Mouse (Mus musculus) heart, embryonic 10.5 days (tissue): Measurements from ENCODE around the gene Gm44805. TPM values are rescaled to one million over a fixed set of nuclear protein-coding genes. Genes with fewer than 3 reads are reported as not detected.
A peak's percentile ranks its signal among the peaks of the same experiment; 100 is the strongest.

Experiments used
- DNase-seq: peaks from one replicate; pipeline ENCODE4 v3.0.0-alpha.2; 2017; ENCODE audit warnings: low spot score
- H3K27ac ChIP-seq: fragments of 300-500 bp; sonication (generic); 2 replicates; pipeline ENCODE4 v1.5.1; 2016; ENCODE audit warnings: mild to moderate bottlenecking
- H3K27me3 ChIP-seq: fragments of 300-500 bp; sonication (generic); 2 replicates; pipeline ENCODE4 v1.6.1; 2016; ENCODE audit warnings: mild to moderate bottlenecking; ENCODE audit not compliant: poor library complexity, insufficient read depth, severe bottlenecking
- H3K36me3 ChIP-seq: fragments of 300-500 bp; sonication (generic); 2 replicates; pipeline ENCODE4 v1.6.1; 2016; ENCODE audit warnings: mild to moderate bottlenecking, moderate library complexity
- H3K4me1 ChIP-seq: fragments of 300-500 bp; sonication (generic); 2 replicates; pipeline ENCODE4 v1.6.1; 2016; ENCODE audit warnings: mild to moderate bottlenecking
- H3K4me3 ChIP-seq: fragments of 300-500 bp; sonication (generic); 2 replicates; pipeline ENCODE4 v1.5.1; 2016; ENCODE audit warnings: mild to moderate bottlenecking, moderate library complexity
- H3K9me3 ChIP-seq: fragments of 300-500 bp; sonication (generic); 2 replicates; pipeline ENCODE4 v1.6.1; 2016; ENCODE audit warnings: mild to moderate bottlenecking, moderate library complexity
- WGBS: fragments of 180-500 bp; shearing (Covaris S2); methylation state at CpG from one replicate; pipeline ENCODE4 v1.1.7; 2016; 5-methylcytosine and 5-hydroxymethylcytosine counted together
- polyA plus RNA-seq: library from polyadenylated mRNA; unstranded; fragments of >200 nt; fragmentation: Nextera tagmentation; extraction: Ambion mirVana; gene quantifications from 2 replicates; pipeline ENCODE4 v1.2.1, GENCODE M21; 2016

The Gm44805 gene
- 0.46 TPM in 1 of 2 replicates, not detected in the other for polyA plus RNA-seq

- peak within 1 kb of the TSS; percentile 33; the same call in 1 of the 2 replicates for H3K27ac ChIP-seq
- DNase-seq, result no peak
- no peaks in the 10 kb centered on the region for H3K27me3 ChIP-seq
- peaks cover 10% of the 10 kb centered on the region for H3K4me1 ChIP-seq
- 49% methylated on average over 8 of the region's 8 CpGs for WGBS
- H3K9me3 ChIP-seq, result no peaks in the 10 kb centered on the region
- no peak within 1 kb of the TSS for H3K4me3 ChIP-seq
- no peaks in the 10 kb centered on the region for H3K36me3 ChIP-seq
Measured at GRCm38 (mm10) chr7:19681202-19681694, at the start of gene Gm44805, which contains the start of gene Apoc4. TSS of gene Gm44805 (minus strand) at chr7:19681423. TSS of gene Apoc4 (minus strand) at chr7:19681479.

GRCm38 (mm10) chr7:19726541-19726940 is 45.3 kb upstream of the Gm44805 start:
- WGBS, result 77% methylated on average over 4 of the region's 4 CpGs
- no peak overlapping the region for H3K27ac ChIP-seq
- H3K36me3 ChIP-seq, result peaks cover 98% of the 10 kb centered on the region
- DNase-seq, result no peak
- no peak overlapping the region for H3K4me3 ChIP-seq
- no peaks in the 10 kb centered on the region for H3K9me3 ChIP-seq
- H3K4me1 ChIP-seq, result peaks cover 8% of the 10 kb centered on the region; the same call in 1 of the 2 replicates
- no peaks in the 10 kb centered on the region for H3K27me3 ChIP-seq

- H3K27me3 ChIP-seq, result no peaks in the 10 kb centered on the region
- no peak overlapping the region for H3K4me3 ChIP-seq
- H3K9me3 ChIP-seq, result peaks cover 10% of the 10 kb centered on the region
- DNase-seq, result no peak
- H3K27ac ChIP-seq, result no peak overlapping the region; the same call in 1 of the 2 replicates
- H3K36me3 ChIP-seq, result peaks cover 98% of the 10 kb centered on the region
- peaks cover 8% of the 10 kb centered on the region; the same call in 1 of the 2 replicates for H3K4me1 ChIP-seq
- WGBS, result 95% methylated on average over 12 of the region's 12 CpGs
Measured at GRCm38 (mm10) chr7:19724167-19724566, 42.9 kb upstream of the Gm44805 start.

GRCm38 (mm10) chr7:19722754-19723195 is 41.6 kb upstream of the Gm44805 start:
- Histone ChIP-seq H3K27me3 (no peaks in the 10 kb centered on the region), H3K9me3 (peaks cover 10% of the 10 kb centered on the region), H3K27ac (peak overlapping the region; percentile 56; the same call in 1 of the 2 replicates), H3K4me1 (peaks cover 8% of the 10 kb centered on the region; the same call in 1 of the 2 replicates), H3K4me3 (no peak overlapping the region), H3K36me3 (peaks cover 92% of the 10 kb centered on the region)
- 72% methylated on average over 6 of the region's 6 CpGs for WGBS
- peak; percentile 72 for DNase-seq

GRCm38 (mm10) chr7:19719200-19719599 is 38.0 kb upstream of the Gm44805 start:
- Histone ChIP-seq H3K4me3 (no peak overlapping the region), H3K9me3 (peaks cover 10% of the 10 kb centered on the region), H3K27ac (no peak overlapping the region), H3K27me3 (no peaks in the 10 kb centered on the region), H3K36me3 (peaks cover 68% of the 10 kb centered on the region), H3K4me1 (peaks cover 18% of the 10 kb centered on the region)
- no peak for DNase-seq
- 93% methylated on average over 4 of the region's 4 CpGs for WGBS

GRCm38 (mm10) chr7:19718297-19718952 is 37.2 kb upstream of the Gm44805 start:
- DNase-seq, result no peak
- Histone ChIP-seq H3K27ac (no peak overlapping the region), H3K4me3 (no peak overlapping the region), H3K4me1 (peaks cover 21% of the 10 kb centered on the region), H3K9me3 (peaks cover 10% of the 10 kb centered on the region), H3K27me3 (no peaks in the 10 kb centered on the region), H3K36me3 (peaks cover 65% of the 10 kb centered on the region)
- WGBS, result 91% methylated on average over 5 of the region's 5 CpGs

GRCm38 (mm10) chr7:19717346-19717745 is 36.1 kb upstream of the Gm44805 start:
- no peak overlapping the region for H3K4me3 ChIP-seq
- no peak for DNase-seq
- no peak overlapping the region for H3K27ac ChIP-seq
- H3K27me3 ChIP-seq, result no peaks in the 10 kb centered on the region
- peaks cover 64% of the 10 kb centered on the region for H3K36me3 ChIP-seq
- 88% methylated on average over 4 of the region's 4 CpGs for WGBS
- peaks cover 10% of the 10 kb centered on the region for H3K9me3 ChIP-seq
- H3K4me1 ChIP-seq, result peaks cover 21% of the 10 kb centered on the region

- peaks cover 21% of the 10 kb centered on the region for H3K4me1 ChIP-seq
- peaks cover 10% of the 10 kb centered on the region for H3K9me3 ChIP-seq
- no peaks in the 10 kb centered on the region for H3K27me3 ChIP-seq
- H3K36me3 ChIP-seq, result peaks cover 66% of the 10 kb centered on the region
- H3K27ac ChIP-seq, result peak overlapping the region; percentile 79
- DNase-seq, result no peak
- 74% methylated on average over 2 of the region's 2 CpGs for WGBS
- H3K4me3 ChIP-seq, result peak overlapping the region; percentile 100
Measured at GRCm38 (mm10) chr7:19716822-19717221, 35.6 kb upstream of the Gm44805 start.

GRCm38 (mm10) chr7:19716055-19716682 is 34.9 kb upstream of the Gm44805 start:
- Histone ChIP-seq H3K4me1 (peaks cover 21% of the 10 kb centered on the region), H3K9me3 (peaks cover 8% of the 10 kb centered on the region), H3K36me3 (peaks cover 66% of the 10 kb centered on the region), H3K4me3 (peak overlapping the region; percentile 100), H3K27me3 (no peaks in the 10 kb centered on the region), H3K27ac (peak overlapping the region; percentile 79)
- no peak for DNase-seq
- WGBS, result 6% methylated on average over 18 of the region's 18 CpGs

- 0 out of 2 replicates have a peak, but pooled peaks cover under 1% of the 10 kb centered on the region for H3K9me3 ChIP-seq
- peak within 1 kb of the TSS; percentile 96 for H3K27ac ChIP-seq
- peaks cover 21% of the 10 kb centered on the region for H3K4me1 ChIP-seq
- no peaks in the 10 kb centered on the region for H3K27me3 ChIP-seq
- WGBS, result under 1% methylated on average over 59 of the region's 59 CpGs
- peak within 1 kb of the TSS; percentile 100 for H3K4me3 ChIP-seq
- peak; percentile 100 for DNase-seq
- peaks cover 66% of the 10 kb centered on the region for H3K36me3 ChIP-seq
Measured at GRCm38 (mm10) chr7:19715239-19716054, 34.2 kb upstream of the Gm44805 start, which contains the start of gene Tomm40. TSS of gene Tomm40 (minus strand) at chr7:19715438.

GRCm38 (mm10) chr7:19714836-19715235 is 33.6 kb upstream of the Gm44805 start:
- no peaks in the 10 kb centered on the region for H3K9me3 ChIP-seq
- peak overlapping the region; percentile 96 for H3K27ac ChIP-seq
- H3K27me3 ChIP-seq, result no peaks in the 10 kb centered on the region
- peaks cover 21% of the 10 kb centered on the region for H3K4me1 ChIP-seq
- under 1% methylated on average over 39 of the region's 39 CpGs for WGBS
- DNase-seq, result peak; percentile 79
- H3K4me3 ChIP-seq, result peak overlapping the region; percentile 100
- H3K36me3 ChIP-seq, result peaks cover 65% of the 10 kb centered on the region

GRCm38 (mm10) chr7:19713598-19713997 is 32.4 kb upstream of the Gm44805 start:
- 85% methylated on average over 9 of the region's 9 CpGs for WGBS
- peaks cover 65% of the 10 kb centered on the region for H3K36me3 ChIP-seq

More at GRCm38 (mm10) chr7:19713598-19713997, 32.4 kb upstream of the Gm44805 start:
- Histone ChIP-seq H3K27me3 (no peaks in the 10 kb centered on the region), H3K4me3 (0 out of 2 replicates have a peak overlapping the region, but pooled peaks have one; percentile 100), H3K27ac (no peak overlapping the region), H3K9me3 (no peaks in the 10 kb centered on the region), H3K4me1 (peaks cover 21% of the 10 kb centered on the region)
- no peak for DNase-seq
